Mouse (Mus musculus) hindbrain, embryonic 10.5 days (tissue): ENCODE data around the gene Ispd. TPM values are rescaled to one million over a fixed set of nuclear protein-coding genes. Genes with fewer than 3 reads are reported as not detected.
A peak's percentile ranks its signal among the peaks of the same experiment; 100 is the strongest.

Experiments
- DNase-seq: peaks from one replicate; pipeline ENCODE4 v3.0.0-alpha.2; 2017; ENCODE audit warnings: low spot score
- H3K27ac ChIP-seq: fragments of 300-500 bp; sonication (generic); 2 replicates; pipeline ENCODE4 v1.5.1; 2016; ENCODE audit warnings: mild to moderate bottlenecking, moderate library complexity
- H3K27me3 ChIP-seq: fragments of 300-500 bp; sonication (generic); 2 replicates; pipeline ENCODE4 v1.6.1; 2016; ENCODE audit warnings: mild to moderate bottlenecking; ENCODE audit not compliant: poor library complexity, insufficient read depth, severe bottlenecking
- H3K36me3 ChIP-seq: fragments of 300-500 bp; sonication (generic); 2 replicates; pipeline ENCODE4 v1.6.1; 2016; ENCODE audit warnings: mild to moderate bottlenecking, moderate library complexity
- H3K4me1 ChIP-seq: fragments of 300-500 bp; sonication (generic); replicated peaks from 2 replicates; pipeline ENCODE4 v1.6.1; 2016; ENCODE audit warnings: mild to moderate bottlenecking
- H3K4me3 ChIP-seq: fragments of 300-500 bp; sonication (generic); 2 replicates; pipeline ENCODE4 v1.5.1; 2016; ENCODE audit warnings: mild to moderate bottlenecking, moderate library complexity
- H3K9me3 ChIP-seq: fragments of 300-500 bp; sonication (generic); 2 replicates; pipeline ENCODE4 v1.6.1; 2016; ENCODE audit warnings: mild to moderate bottlenecking, moderate library complexity
- WGBS: fragments of 180-500 bp; shearing (Covaris S2); methylation state at CpG from one replicate; pipeline ENCODE4 v1.1.7; 2016; 5-methylcytosine and 5-hydroxymethylcytosine counted together
- polyA plus RNA-seq: library from polyadenylated mRNA; unstranded; fragments of >200 nt; fragmentation: Nextera tagmentation; extraction: Ambion mirVana; gene quantifications from 2 replicates; pipeline ENCODE4 v1.2.1, GENCODE M21; 2016

The Ispd gene
- polyA plus RNA-seq, 1 experiment from 2014 or later: 9.9 TPM

GRCm38 (mm10) chr12:36477501-36477900, 96.3 kb downstream of the Ispd start:
- WGBS: 74% methylated on average over 6 of the region's 6 CpGs
- Histone ChIP-seq H3K27me3 (no peaks in the 10 kb centered on the region), H3K9me3 (no peaks in the 10 kb centered on the region), H3K27ac (no peak overlapping the region), H3K36me3 (no peaks in the 10 kb centered on the region), H3K4me1 (no peaks in the 10 kb centered on the region), H3K4me3 (no peak overlapping the region)
- DNase-seq: no peak

- 76% methylated on average over 3 of the region's 3 CpGs for WGBS
These were observed 96.7 kb downstream of the Ispd start for GRCm38 (mm10) chr12:36477926-36478325.

GRCm38 (mm10) chr12:36481742-36482141, 100.5 kb downstream of the Ispd start:
- H3K36me3 ChIP-seq: no peaks in the 10 kb centered on the region
- 90% methylated on average over 3 of the region's 3 CpGs for WGBS
- no peak overlapping the region for H3K4me3 ChIP-seq
- no peaks in the 10 kb centered on the region for H3K4me1 ChIP-seq
- H3K27ac ChIP-seq: no peak overlapping the region
- H3K27me3 ChIP-seq: no peaks in the 10 kb centered on the region
- no peak for DNase-seq
- H3K9me3 ChIP-seq: no peaks in the 10 kb centered on the region

More at GRCm38 (mm10) chr12:36477926-36478325, 96.7 kb downstream of the Ispd start:
- Histone ChIP-seq H3K9me3 (no peaks in the 10 kb centered on the region), H3K36me3 (no peaks in the 10 kb centered on the region), H3K27me3 (no peaks in the 10 kb centered on the region), H3K27ac (no peak overlapping the region), H3K4me1 (no peaks in the 10 kb centered on the region), H3K4me3 (no peak overlapping the region)
- DNase-seq: no peak

GRCm38 (mm10) chr12:36483346-36483745, 102.1 kb downstream of the Ispd start:
- no peaks in the 10 kb centered on the region for H3K36me3 ChIP-seq
- no peak overlapping the region for H3K27ac ChIP-seq
- H3K4me3 ChIP-seq: no peak overlapping the region
- WGBS: 46% methylated on average over 2 of the region's 2 CpGs
- no peaks in the 10 kb centered on the region for H3K4me1 ChIP-seq
- H3K27me3 ChIP-seq: no peaks in the 10 kb centered on the region
- H3K9me3 ChIP-seq: no peaks in the 10 kb centered on the region
- no peak for DNase-seq

GRCm38 (mm10) chr12:36497565-36497964, 116.3 kb downstream of the Ispd start:
- no peaks in the 10 kb centered on the region for H3K9me3 ChIP-seq
- 86% methylated on average over 3 of the region's 3 CpGs for WGBS
- H3K4me1 ChIP-seq: no peaks in the 10 kb centered on the region
- DNase-seq: no peak
- H3K4me3 ChIP-seq: no peak overlapping the region
- no peak overlapping the region for H3K27ac ChIP-seq
- H3K27me3 ChIP-seq: no peaks in the 10 kb centered on the region
- H3K36me3 ChIP-seq: no peaks in the 10 kb centered on the region

GRCm38 (mm10) chr12:36507111-36507903, 126.1 kb downstream of the Ispd start:
- no peaks in the 10 kb centered on the region for H3K9me3 ChIP-seq
- H3K4me3 ChIP-seq: no peak overlapping the region
- whole genome bisulfite sequencing: 79% methylated on average over 7 of the region's 7 CpGs
- no peak for DNase-seq
- H3K27me3 ChIP-seq: no peaks in the 10 kb centered on the region
- peak overlapping the region; percentile 75 for H3K27ac ChIP-seq
- H3K4me1 ChIP-seq: no peaks in the 10 kb centered on the region
- H3K36me3 ChIP-seq: no peaks in the 10 kb centered on the region

- DNase-seq: no peak
- no peaks in the 10 kb centered on the region for H3K27me3 ChIP-seq
- no peak overlapping the region for H3K4me3 ChIP-seq
- H3K27ac ChIP-seq: no peak overlapping the region
- WGBS: 90% methylated on average over 10 of the region's 10 CpGs
- no peaks in the 10 kb centered on the region for H3K36me3 ChIP-seq
- H3K4me1 ChIP-seq: no peaks in the 10 kb centered on the region
- H3K9me3 ChIP-seq: no peaks in the 10 kb centered on the region
These were observed 128.8 kb downstream of the Ispd start for GRCm38 (mm10) chr12:36509954-36510642.

GRCm38 (mm10) chr12:36521774-36522173, 140.5 kb downstream of the Ispd start:
- 88% methylated on average over 2 of the region's 2 CpGs for WGBS
- no peaks in the 10 kb centered on the region for H3K9me3 ChIP-seq

GRCm38 (mm10) chr12:36523515-36523914, 142.3 kb downstream of the Ispd start:
- H3K4me3 ChIP-seq: no peak overlapping the region
- H3K9me3 ChIP-seq: no peaks in the 10 kb centered on the region
- H3K27me3 ChIP-seq: no peaks in the 10 kb centered on the region
- WGBS: 83% methylated on average over 2 of the region's 2 CpGs
- no peaks in the 10 kb centered on the region for H3K36me3 ChIP-seq
- no peak overlapping the region for H3K27ac ChIP-seq
- no peaks in the 10 kb centered on the region for H3K4me1 ChIP-seq
- no peak for DNase-seq

More at GRCm38 (mm10) chr12:36521774-36522173, 140.5 kb downstream of the Ispd start:
- H3K27ac ChIP-seq: no peak overlapping the region
- no peaks in the 10 kb centered on the region for H3K36me3 ChIP-seq
- DNase-seq: no peak
- H3K4me1 ChIP-seq: no peaks in the 10 kb centered on the region
- no peak overlapping the region for H3K4me3 ChIP-seq
- H3K27me3 ChIP-seq: no peaks in the 10 kb centered on the region

GRCm38 (mm10) chr12:36530920-36531319, 149.7 kb downstream of the Ispd start:
- H3K27me3 ChIP-seq: no peaks in the 10 kb centered on the region
- WGBS: 92% methylated on average over 2 of the region's 2 CpGs
- no peaks in the 10 kb centered on the region for H3K4me1 ChIP-seq
- H3K4me3 ChIP-seq: no peak overlapping the region
- H3K9me3 ChIP-seq: no peaks in the 10 kb centered on the region
- no peak overlapping the region for H3K27ac ChIP-seq
- no peaks in the 10 kb centered on the region for H3K36me3 ChIP-seq
- DNase-seq: no peak

GRCm38 (mm10) chr12:36531421-36532072, 150.3 kb downstream of the Ispd start:
- WGBS: 76% methylated on average over 4 of the region's 4 CpGs
- H3K4me3 ChIP-seq: no peak overlapping the region
- no peaks in the 10 kb centered on the region for H3K27me3 ChIP-seq
- no peak for DNase-seq
- H3K9me3 ChIP-seq: no peaks in the 10 kb centered on the region
- no peak overlapping the region for H3K27ac ChIP-seq
- H3K36me3 ChIP-seq: no peaks in the 10 kb centered on the region
- H3K4me1 ChIP-seq: no peaks in the 10 kb centered on the region

- WGBS: 89% methylated on average over 3 of the region's 3 CpGs
These were observed 151.3 kb downstream of the Ispd start for GRCm38 (mm10) chr12:36532525-36532924.

More at GRCm38 (mm10) chr12:36532525-36532924, 151.3 kb downstream of the Ispd start:
- Histone ChIP-seq H3K4me1 (no peaks in the 10 kb centered on the region), H3K36me3 (no peaks in the 10 kb centered on the region), H3K27me3 (no peaks in the 10 kb centered on the region), H3K27ac (no peak overlapping the region), H3K4me3 (no peak overlapping the region), H3K9me3 (no peaks in the 10 kb centered on the region)
- no peak for DNase-seq
